Mouse (Mus musculus) heart, adult 2 months (tissue): ENCODE measurements around the gene Sipa1l1.

Source experiments
- CTCF ChIP-seq: fragments of 200-600 bp; IDR thresholded peaks from 2 replicates; pipeline ENCODE4 v1.8.1; 2022; ENCODE audit warnings: antibody characterized with exemption, mild to moderate bottlenecking, moderate library complexity
- EP300 ChIP-seq: fragments of 200-500 bp; IDR thresholded peaks from 2 replicates; pipeline ENCODE4 v1.6.1; 2011; ENCODE audit warnings: low read depth, low read length, control low read depth; ENCODE audit not compliant: insufficient read depth

GRCm38 (mm10) chr12:82179626-82180025, 10.5 kb downstream of the Sipa1l1 start:
- no peak for TF ChIP-seq EP300
- TF ChIP-seq CTCF: no peak
